Mouse (Mus musculus) hindlimb bud, embryonic 11.5 days (tissue): ENCODE measurements at regions not wholly inside any gene's neighbourhood (a gene's known extent, or its start where the extent isn't known, plus 50 kb on each side); places are given as distances from the start of the nearest gene placed in this dataset.
"Not testable (repeated sequence)": the region's sequence is repeated elsewhere in the genome, so short reads cannot be mapped to it uniquely, and the experiment has no call there.

Experiments used
- DNase-seq: peaks from one replicate; pipeline ENCODE4 v3.0.0-alpha.2; 2012; ENCODE audit warnings: low read depth, low spot score; ENCODE audit errors: extremely low spot score

DNA sequence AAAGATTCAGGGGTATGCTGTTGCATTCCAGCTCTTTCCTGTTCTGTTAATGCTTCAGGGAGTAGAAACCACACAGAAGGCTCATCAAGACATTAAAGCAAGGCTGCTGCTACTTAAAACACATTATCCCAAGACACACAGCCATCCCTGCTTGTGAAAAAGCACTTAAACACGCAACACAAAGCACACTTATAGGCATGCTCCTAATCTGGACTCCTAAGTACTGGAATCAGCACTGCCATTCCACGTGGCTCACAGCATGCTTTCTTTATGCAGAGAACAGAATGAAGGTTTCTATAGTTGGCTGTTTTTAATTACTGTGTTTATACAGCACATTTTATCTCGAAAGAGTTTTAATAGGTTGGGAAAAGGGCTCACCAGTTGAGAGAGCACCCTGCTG is 233.2 kb upstream of the Anxa10 start:
- peak; percentile 12 for DNase-seq

DNA sequence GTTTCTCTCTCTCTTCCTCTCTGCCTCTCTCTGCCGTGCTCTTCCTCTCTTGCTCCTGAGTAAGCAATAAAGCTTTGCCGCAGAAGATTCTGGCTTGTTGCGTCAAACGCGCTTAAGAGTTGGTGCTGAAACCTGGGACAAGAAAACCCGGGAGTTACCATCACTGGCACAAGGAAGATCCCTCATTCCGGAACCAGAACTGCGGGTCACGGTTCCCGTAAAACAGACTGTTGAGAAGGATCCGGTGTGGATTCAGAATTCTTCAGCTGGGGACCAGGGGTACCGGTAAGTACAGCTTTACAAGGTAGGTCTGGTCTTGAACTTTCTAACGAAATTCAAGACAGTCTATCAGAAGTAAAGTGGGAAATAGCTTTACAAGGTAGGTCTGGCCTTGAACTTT is 221.0 kb upstream of the Anxa10 start:
- DNase-seq, result not testable (repeated sequence)
